Mouse (Mus musculus): ENCODE results near the gene Hoxa9. TPM values are rescaled to one million over a fixed set of nuclear protein-coding genes. Genes with fewer than 3 reads are reported as not detected.

The Hoxa9 gene
- total RNA-seq, 1 experiment, result 1.4 TPM

DNA sequence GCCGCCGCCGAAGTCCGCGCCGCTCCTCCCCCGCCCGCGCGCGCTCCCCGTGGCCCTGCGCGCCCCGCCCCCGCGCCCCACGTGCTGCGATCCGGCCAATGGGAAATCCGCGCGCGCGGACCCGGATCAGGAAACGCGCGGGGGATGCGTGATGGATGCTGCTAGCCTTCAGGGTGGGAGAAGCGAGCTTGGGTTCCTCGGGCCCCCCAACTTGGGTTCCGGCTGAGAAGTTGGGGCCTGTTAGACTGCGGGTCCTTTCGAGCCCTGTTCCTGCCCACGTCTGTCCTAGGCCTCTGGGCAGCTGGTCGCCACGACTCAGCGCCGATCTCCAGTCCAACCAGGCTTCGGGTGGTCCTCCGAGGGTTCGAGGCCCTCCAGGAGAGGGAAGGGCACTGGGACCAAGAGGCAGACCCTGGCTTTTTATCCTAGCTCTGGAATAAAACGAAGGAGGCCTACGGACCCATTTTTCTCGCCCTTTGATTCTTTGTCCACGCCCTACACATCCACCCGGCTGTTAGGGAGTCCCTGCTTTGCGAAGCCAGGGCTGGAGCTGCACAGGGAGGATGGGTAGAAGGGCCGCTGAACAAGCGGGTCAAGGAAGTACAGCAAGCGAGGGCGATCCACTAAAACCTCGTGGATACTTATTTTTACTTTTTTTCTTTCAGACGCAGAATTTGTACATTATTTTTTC is 38.9 kb downstream of the Hoxa9 start:
- H3K27ac ChIP-seq (ENCODE audit: insufficient read depth, low read depth, low read length, poor library complexity, severe bottlenecking), result no peak overlapping the region
- in situ Hi-C loops (cut with MboI; ENCODE audit: low sequenced_read_pairs in 2 of 2, unreplicated experiment in 2 of 2), result no loop called here
- peak overlapping the region; percentile 67 to 74 for H3K4me3 ChIP-seq (ENCODE audit: insufficient read depth in 1 of 2, low read depth in 1 of 2, low read length in 2 of 2, poor library complexity in 1 of 2, severe bottlenecking in 1 of 2)
- TF ChIP-seq ZNF384 (IDR thresholded peaks at IDR 0.05; ENCODE audit: low read depth, low read length) (no peak), ZC3H11A (IDR thresholded peaks at IDR 0.05; ENCODE audit: borderline replicate concordance, low read depth, low read length) (no peak), HCFC1 (IDR thresholded peaks at IDR 0.05; ENCODE audit: borderline replicate concordance, insufficient read depth, low read length) (no peak)
- H3K36me3 ChIP-seq (ENCODE audit: control insufficient read depth, insufficient read depth, low read length, poor library complexity, severe bottlenecking), result no peaks in the 10 kb centered on the region
- H3K9me3 ChIP-seq (ENCODE audit: control insufficient read depth, insufficient read depth, low read depth, low read length), result no peaks in the 10 kb centered on the region
- DNase-seq (ENCODE audit: low read depth, low spot score), result no peak
- H3K9ac ChIP-seq (ENCODE audit: insufficient read depth, low read depth, low read length, poor library complexity, severe bottlenecking), result peak overlapping the region; percentile 67
- H3K4me1 ChIP-seq (ENCODE audit: control insufficient read depth in 2 of 2, insufficient read depth in 2 of 2, low read length in 2 of 2, poor library complexity in 1 of 2), result peaks cover 0 to 2% of the 10 kb centered on the region in 2 experiments; a peak in 1 of 4 replicates

DNA sequence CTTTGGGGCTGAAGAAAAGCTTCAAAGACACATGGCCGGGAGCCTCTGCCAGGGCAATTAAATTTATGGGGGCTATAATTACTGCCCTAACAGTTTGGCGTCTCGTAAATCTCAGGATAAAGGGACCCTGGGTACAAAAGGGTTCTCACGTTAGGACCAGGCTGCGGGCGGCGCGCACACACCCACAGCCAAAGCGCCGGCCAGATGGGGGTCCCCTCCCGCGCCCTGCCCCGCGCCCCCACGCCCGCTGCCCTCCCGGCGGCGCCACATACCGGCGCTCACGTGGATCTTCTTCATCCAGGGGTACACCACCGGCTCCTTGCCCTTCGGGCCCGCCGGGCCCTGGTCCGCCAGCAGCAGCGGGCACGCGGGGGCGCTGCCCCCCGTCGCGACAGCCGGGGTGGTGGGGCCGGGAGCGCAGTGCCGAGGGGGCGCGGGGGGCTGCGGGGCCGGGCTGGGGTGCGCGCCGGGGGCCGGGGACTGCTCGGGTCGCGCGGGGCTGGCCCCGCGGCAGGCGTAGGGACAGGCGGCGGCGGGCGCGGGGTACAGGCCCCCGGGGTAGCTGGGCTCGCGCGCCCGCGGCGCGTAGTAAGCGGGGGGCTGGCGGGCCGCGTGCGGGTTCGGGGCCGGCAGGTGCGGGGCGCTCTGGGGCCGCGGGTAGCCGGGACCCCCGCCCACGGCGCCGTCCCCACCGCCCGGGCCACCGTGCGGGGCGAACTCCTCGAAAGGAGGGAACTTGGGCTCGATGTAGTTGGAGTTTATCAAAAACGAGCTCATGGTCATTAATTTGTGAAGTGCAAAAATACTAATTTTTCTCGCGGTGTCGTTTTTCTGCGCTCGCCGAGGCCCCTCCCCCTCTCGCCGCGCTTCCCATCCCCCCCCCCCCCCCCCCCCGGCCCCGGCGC is 39.7 kb downstream of the Hoxa9 start, which contains the start of gene Hoxa4:
Hoxa4 (minus strand) TSS at position 848 of the 905 bp plus-strand sequence.
- in situ Hi-C loops (cut with MboI; ENCODE audit: low sequenced_read_pairs in 2 of 2, unreplicated experiment in 2 of 2), result no loop called here
- TF ChIP-seq ZNF384 (IDR thresholded peaks at IDR 0.05; ENCODE audit: low read depth, low read length) (no peak), HCFC1 (IDR thresholded peaks at IDR 0.05; ENCODE audit: borderline replicate concordance, insufficient read depth, low read length) (no peak), MAFK (IDR thresholded peaks at IDR 0.05; ENCODE audit: insufficient read depth, low read depth, low read length) (no peak), ZC3H11A (IDR thresholded peaks at IDR 0.05; ENCODE audit: borderline replicate concordance, low read depth, low read length) (no peak)
- Histone ChIP-seq H3K4me1 (ENCODE audit: control insufficient read depth in 2 of 2, insufficient read depth in 2 of 2, low read length in 2 of 2, poor library complexity in 1 of 2) (peaks cover 0 to 2% of the 10 kb centered on the region in 2 experiments; a peak in 1 of 4 replicates), H3K9ac (ENCODE audit: insufficient read depth, low read depth, low read length, poor library complexity, severe bottlenecking) (peak within 1 kb of the TSS; percentile 67), H3K27ac (ENCODE audit: insufficient read depth, low read depth, low read length, poor library complexity, severe bottlenecking) (no peak within 1 kb of the TSS), H3K36me3 (ENCODE audit: control insufficient read depth, insufficient read depth, low read length, poor library complexity, severe bottlenecking) (no peaks in the 10 kb centered on the region), H3K4me3 (ENCODE audit: insufficient read depth in 1 of 2, low read depth in 1 of 2, low read length in 2 of 2, poor library complexity in 1 of 2, severe bottlenecking in 1 of 2) (peak within 1 kb of the TSS; percentile 67 to 74), H3K9me3 (ENCODE audit: control insufficient read depth, insufficient read depth, low read depth, low read length) (no peaks in the 10 kb centered on the region)
- DNase-seq (ENCODE audit: low read depth, low spot score), result no peak

DNA sequence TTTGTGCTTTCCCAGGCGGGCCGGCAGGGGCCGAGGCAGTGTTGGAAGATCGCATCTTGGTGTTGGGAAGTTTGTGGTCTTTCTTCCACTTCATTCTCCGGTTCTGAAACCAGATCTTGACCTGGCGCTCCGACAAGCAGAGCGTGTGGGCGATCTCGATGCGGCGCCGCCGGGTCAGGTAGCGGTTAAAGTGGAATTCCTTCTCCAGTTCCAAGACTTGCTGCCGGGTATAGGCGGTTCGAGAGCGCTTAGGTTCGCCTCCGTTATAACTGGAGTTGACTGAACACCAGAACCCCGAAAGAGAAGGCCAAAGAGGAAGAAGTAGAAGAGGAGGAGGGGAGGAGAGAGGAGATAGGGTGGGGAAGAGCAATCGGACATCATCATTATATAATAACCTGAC is 40.5 kb downstream of the Hoxa9 start:
- Histone ChIP-seq H3K36me3 (ENCODE audit: control insufficient read depth, insufficient read depth, low read length, poor library complexity, severe bottlenecking) (no peaks in the 10 kb centered on the region), H3K4me1 (ENCODE audit: control insufficient read depth in 2 of 2, insufficient read depth in 2 of 2, low read length in 2 of 2, poor library complexity in 1 of 2) (peaks cover 0 to 2% of the 10 kb centered on the region in 2 experiments; a peak in 1 of 4 replicates), H3K9me3 (ENCODE audit: control insufficient read depth, insufficient read depth, low read depth, low read length) (no peaks in the 10 kb centered on the region), H3K9ac (ENCODE audit: insufficient read depth, low read depth, low read length, poor library complexity, severe bottlenecking) (no peak overlapping the region), H3K4me3 (ENCODE audit: insufficient read depth in 1 of 2, low read depth in 1 of 2, low read length in 2 of 2, poor library complexity in 1 of 2, severe bottlenecking in 1 of 2) (no peak overlapping the region), H3K27ac (ENCODE audit: insufficient read depth, low read depth, low read length, poor library complexity, severe bottlenecking) (no peak overlapping the region)
- in situ Hi-C loops (cut with MboI; ENCODE audit: low sequenced_read_pairs in 2 of 2, unreplicated experiment in 2 of 2), result no loop called here
- no peak for DNase-seq (ENCODE audit: low read depth, low spot score)
- TF ChIP-seq ZNF384 (IDR thresholded peaks at IDR 0.05; ENCODE audit: low read depth, low read length), result no peak
- no peak for TF ChIP-seq HCFC1 (IDR thresholded peaks at IDR 0.05; ENCODE audit: borderline replicate concordance, insufficient read depth, low read length)
- TF ChIP-seq ZC3H11A (IDR thresholded peaks at IDR 0.05; ENCODE audit: borderline replicate concordance, low read depth, low read length), result no peak
- TF ChIP-seq MAFK (IDR thresholded peaks at IDR 0.05; ENCODE audit: insufficient read depth, low read depth, low read length), result no peak
- TF ChIP-seq CHD2 (IDR thresholded peaks at IDR 0.05; ENCODE audit: low read depth, low read length), result no peak

DNA sequence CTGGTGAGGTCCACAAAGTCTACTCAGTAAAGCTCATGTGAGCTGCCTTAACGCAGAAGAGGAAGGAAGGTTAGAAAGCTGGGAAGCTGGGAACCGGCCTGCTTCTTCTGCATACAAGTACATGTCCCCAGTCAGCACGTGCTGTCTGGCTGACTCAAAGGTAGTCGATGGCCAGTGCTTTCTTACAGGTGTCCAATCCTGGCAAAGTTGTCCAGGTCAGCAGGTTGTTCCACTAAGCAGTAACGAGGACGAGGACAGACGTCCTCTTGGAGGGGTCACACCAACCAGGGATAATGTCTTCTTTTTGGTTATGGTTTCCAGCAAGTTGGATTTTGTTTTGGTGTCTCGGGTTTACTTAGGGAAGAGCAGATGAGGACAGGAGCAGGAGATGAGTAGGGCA is 41.0 kb downstream of the Hoxa9 start:
- DNase-seq (ENCODE audit: low read depth, low spot score), result no peak
- no peak overlapping the region for H3K27ac ChIP-seq (ENCODE audit: insufficient read depth, low read depth, low read length, poor library complexity, severe bottlenecking)
- H3K4me1 ChIP-seq (ENCODE audit: control insufficient read depth in 2 of 2, insufficient read depth in 2 of 2, low read length in 2 of 2, poor library complexity in 1 of 2), result peaks cover 0 to 2% of the 10 kb centered on the region in 2 experiments; a peak in 1 of 4 replicates
- in situ Hi-C loops (cut with MboI; ENCODE audit: low sequenced_read_pairs in 2 of 2, unreplicated experiment in 2 of 2), result no loop called here
- H3K9ac ChIP-seq (ENCODE audit: insufficient read depth, low read depth, low read length, poor library complexity, severe bottlenecking), result no peak overlapping the region
- TF ChIP-seq CHD2 (IDR thresholded peaks at IDR 0.05; ENCODE audit: low read depth, low read length) (no peak), HCFC1 (IDR thresholded peaks at IDR 0.05; ENCODE audit: borderline replicate concordance, insufficient read depth, low read length) (no peak), MAFK (IDR thresholded peaks at IDR 0.05; ENCODE audit: insufficient read depth, low read depth, low read length) (no peak), ZNF384 (IDR thresholded peaks at IDR 0.05; ENCODE audit: low read depth, low read length) (no peak)
- H3K36me3 ChIP-seq (ENCODE audit: control insufficient read depth, insufficient read depth, low read length, poor library complexity, severe bottlenecking), result no peaks in the 10 kb centered on the region
- no peaks in the 10 kb centered on the region for H3K9me3 ChIP-seq (ENCODE audit: control insufficient read depth, insufficient read depth, low read depth, low read length)
- no peak overlapping the region for H3K4me3 ChIP-seq (ENCODE audit: insufficient read depth in 1 of 2, low read depth in 1 of 2, low read length in 2 of 2, poor library complexity in 1 of 2, severe bottlenecking in 1 of 2)
